Mouse (Mus musculus) hindlimb bud, embryonic 11.5 days (tissue): ENCODE results near the gene Rapgef4.
"Not testable (repeated sequence)": the region's sequence is repeated elsewhere in the genome, so short reads cannot be mapped to it uniquely, and the experiment has no call there.

Experiments
- DNase-seq: peaks from one replicate; pipeline ENCODE4 v3.0.0-alpha.2; 2012; ENCODE audit warnings: low read depth, low spot score; ENCODE audit errors: extremely low spot score

Gene Rapgef4

GRCm38 (mm10) chr2:72070086-72070485 is 89.0 kb downstream of the Rapgef4 start:
- no peak for DNase-seq

DNA sequence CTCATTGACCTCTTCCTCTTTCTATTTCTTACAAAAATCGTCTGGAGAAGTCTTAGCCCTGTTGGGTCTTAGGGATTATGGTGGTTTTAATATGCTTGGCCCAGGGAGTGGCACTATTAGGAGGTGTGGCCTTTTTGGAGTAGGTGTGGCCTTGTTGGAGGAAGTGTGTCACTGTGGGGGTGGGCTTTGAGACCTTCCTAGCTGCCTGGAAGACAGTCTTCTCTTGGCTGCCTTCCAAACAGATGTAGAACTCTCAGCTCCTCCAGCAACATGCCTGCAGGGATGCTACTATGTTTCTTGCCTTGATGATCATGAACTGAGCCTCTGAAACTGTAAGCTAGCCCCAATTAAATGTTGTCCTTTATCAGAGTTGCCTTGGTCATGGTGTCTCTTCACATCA is 92.1 kb downstream of the Rapgef4 start:
- DNase-seq: not testable (repeated sequence)

DNA sequence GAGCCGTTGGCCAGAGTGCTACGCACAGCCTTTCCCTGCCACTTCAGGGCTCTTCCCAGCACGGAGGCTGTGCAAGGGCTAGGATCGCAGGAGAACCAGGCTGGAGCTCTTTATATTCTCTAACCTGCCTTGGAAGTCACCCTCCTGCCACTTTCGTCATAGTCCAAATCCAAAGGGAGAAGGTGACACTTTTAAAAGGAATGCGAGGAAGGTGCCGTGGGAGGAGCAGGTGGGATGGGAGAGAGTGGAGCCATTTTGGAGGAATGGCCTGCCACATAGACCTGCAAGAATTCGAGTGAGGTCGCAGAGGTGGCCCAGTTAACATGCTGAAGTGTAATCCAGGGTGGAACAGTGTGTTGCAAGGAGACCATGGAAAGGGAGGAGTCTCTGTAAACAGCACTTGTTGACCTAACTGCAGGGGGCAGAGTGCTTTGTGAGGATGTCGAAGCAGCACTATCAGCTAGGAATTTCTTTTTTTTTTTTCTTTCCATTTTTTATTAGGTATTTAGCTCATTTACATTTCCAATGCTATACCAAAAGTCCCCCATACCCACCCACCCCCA is 94.0 kb downstream of the Rapgef4 start:
- DNase-seq: no peak

DNA sequence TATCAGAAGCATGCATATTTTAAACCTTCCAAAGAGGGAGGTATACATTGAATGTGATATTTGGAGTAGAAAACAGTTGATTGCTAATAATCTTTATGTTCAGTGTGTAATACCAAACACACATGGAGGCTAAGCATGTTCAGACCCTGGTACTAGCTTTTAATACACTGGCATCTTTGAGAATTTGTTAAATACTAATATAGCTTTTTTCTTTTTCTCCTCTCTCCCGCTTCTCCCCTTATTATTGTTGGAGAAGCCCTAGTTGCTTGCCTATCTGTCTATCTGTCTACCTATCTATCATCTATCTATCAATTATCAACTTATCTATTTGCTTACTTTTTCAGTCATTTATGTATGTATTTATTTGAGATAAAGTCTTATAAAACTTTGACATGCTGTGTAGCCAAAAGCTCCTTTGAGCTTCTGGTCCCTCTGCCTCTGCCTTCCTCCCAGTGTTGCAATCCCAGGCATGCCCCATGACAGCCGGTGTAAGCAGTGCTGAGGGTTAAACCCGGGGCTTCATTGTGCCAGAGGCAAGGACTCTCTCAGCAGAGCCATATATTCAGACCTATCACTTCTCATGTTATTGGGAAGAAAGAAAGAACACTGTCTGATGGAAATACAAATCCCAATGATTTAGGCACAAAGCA is 96.6 kb downstream of the Rapgef4 start:
- DNase-seq: no peak

- no peak for DNase-seq
Observed at GRCm38 (mm10) chr2:72078140-72078521, 97.1 kb downstream of the Rapgef4 start.

DNA sequence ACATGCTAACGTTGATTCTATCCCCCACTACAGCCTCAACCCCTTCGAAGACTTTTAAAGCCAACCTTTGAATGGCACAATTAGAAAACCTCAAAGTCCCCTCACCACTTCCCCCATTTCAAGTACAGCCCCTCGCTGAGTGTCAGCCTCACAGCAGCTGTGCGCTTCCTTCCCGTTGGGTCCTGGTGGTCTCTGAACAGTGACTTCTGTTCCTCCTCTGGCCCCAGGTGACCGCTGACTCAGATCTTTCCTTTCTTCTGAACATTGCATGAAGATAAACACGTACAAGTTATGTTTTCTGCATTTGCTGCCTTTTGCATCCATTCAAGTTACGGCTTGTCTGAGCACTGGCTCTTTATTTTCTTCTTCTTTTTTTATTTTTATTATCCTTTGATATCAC is 98.1 kb downstream of the Rapgef4 start:
- DNase-seq: no peak

DNA sequence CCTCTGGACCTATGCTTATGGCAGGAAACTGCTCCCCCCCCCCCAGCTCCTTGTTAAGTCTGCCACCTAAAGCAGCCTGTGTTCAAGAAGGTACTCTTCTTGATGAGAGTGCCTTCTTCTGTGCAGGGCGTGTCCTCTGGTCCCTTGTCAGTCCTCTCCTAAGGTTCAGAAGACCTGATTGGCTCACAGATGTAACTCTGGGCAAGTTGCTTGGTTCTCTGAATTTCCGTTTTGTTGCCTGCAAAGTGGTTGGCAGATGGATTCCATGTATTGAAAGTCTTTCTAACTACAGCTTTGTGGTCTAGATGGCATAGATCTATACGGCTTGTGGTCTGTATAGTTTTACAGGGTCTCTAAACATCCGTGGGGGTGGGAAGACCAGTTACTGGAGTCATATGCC is 101.8 kb downstream of the Rapgef4 start:
- DNase-seq: no peak

DNA sequence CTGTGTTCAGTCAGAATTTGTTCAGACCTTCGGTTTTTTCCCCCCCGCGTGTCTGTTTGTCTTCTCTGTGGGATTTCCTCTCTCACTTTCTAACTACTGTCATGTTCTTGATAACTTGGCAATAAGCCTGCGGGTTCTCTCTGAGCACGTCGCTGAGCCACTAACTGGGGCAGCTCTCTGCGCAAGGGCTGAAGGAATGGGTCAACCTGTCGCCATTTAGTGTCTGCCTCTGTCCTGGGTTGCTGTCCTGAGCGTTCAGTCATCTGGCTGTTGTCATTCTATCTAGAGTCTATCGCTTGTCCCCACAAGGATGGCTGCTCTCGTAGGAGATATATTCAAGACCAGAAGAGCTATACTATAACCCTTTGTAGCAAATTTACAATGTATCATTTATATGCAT is 107.8 kb downstream of the Rapgef4 start:
- DNase-seq: no peak

GRCm38 (mm10) chr2:72090061-72090460 is 109.0 kb downstream of the Rapgef4 start:
- no peak for DNase-seq

DNA sequence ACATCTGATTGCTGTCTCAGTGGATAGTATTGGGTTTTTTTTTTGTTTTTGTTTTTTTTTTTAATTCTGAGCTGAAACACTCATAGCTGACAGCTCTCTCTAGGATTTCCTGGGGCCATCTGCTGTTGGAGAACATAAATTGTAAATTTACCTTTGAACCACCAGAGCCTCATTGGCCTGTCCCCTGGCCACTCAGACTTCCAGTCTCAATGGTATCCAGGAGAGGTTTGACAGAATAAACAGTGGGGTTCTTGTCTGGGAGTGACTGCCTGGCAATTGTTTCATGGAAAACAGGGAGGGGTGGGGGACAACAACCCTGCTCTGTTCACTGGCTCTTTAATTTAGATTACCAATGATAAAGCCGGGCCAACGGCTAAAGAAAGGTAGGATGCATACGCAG is 111.0 kb downstream of the Rapgef4 start:
- no peak for DNase-seq

DNA sequence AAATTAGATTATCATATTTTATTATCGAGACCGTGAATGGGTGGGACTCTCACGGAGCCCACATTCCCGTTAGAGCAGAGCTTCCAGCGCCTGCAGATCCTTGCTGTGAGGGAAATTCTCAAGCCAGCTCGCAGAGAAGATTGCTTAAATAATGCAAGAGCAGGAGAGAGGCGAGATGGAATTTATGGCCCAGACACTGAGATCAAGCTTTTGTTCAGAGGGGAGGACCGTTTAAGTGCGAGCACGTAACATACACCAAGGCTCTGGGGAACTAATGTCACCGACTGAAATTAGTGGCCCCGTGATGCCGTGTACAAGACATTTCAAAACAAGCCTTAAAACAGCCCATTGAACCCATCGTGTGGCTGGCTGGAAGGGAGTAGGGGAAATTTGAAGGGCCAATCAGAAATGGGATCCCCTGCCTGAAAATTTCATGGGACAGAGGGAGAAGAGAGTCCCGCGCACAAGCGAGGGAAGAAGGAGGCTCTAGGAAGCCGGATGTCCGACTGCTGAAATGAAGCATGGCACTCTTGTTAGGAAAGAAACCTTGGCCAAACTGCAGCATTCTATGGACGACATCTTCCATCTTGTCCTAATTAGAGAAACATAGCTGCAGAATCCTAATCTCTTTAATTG is 112.5 kb downstream of the Rapgef4 start:
- DNase-seq: no peak

DNA sequence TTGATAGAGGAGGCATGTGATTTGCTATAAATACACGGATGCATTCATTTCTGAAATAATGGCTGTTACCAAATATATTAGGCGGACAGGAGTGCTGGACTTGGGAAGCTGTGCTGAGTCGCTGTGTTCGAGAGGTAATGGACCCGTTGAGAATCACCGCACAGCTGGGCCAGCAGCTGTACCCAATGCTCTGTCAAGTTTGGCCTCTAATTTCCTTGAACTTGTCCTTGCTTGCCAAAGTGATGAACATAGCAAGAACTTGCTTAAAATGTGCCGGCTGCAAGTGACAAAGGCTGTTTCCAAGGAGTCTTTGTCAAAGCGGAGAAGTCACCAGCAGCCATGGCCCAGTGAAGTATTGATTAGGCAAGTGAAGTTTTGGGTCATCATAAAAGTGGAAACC is 113.0 kb downstream of the Rapgef4 start:
- DNase-seq: no peak

DNA sequence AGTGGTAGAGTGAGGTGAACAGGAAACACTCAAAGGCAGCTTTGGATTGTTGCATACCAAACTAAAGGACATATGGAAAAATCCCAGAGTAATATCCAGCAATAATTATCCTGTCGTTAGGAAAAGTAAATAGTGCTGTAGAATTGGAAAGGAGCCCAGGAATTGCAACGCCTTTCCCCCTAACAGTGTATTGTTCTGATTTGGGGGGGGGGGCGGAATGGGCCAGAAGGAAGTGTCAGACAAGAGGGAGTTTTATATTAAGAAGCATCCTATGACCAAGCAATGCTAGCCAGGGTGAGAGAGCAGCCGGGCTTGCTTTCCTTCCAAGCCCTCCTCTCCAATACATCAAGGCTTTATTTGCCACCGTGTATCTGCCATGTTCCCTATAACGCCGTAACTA is 113.4 kb downstream of the Rapgef4 start:
- DNase-seq: no peak

DNA sequence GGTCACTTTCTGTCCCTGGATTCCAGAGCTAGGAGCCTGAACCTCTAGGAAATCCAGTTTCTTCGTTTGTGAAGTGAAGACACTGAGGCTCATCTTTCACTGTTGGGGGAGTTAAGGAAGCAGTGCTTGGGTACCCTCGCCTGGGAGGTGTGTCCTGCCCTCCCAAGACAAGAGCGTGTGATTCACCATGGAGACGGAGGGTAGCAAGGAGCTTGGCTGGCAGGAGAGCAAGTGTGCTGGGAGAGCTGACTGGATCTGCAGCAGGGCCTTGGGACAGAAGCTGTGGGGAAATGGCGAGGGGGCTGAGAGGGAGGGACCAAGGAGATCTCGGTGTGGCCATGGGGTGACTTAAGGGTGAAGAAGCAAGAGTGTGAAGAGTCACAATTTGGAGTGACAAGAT is 114.0 kb downstream of the Rapgef4 start:
- DNase-seq: no peak

DNA sequence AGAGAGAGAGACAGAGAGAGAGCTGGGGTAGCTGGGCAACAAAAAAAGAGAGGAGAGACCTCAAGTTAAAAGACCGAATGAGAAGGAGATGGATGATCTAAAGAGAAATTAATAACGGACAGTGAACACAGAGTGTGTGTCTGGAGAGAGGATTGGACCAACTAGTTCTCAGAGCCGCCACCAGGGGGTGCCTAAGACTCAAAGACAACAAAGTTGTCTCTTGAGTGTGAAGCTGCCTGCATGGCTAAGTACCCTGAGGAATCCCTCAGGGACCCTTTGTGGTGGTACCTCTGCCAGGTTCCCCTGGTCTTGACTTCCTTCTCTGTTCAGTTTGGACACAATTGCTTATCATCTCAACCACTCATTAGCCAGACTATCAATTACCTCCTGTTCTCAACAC is 115.3 kb downstream of the Rapgef4 start:
- no peak for DNase-seq

GRCm38 (mm10) chr2:72098366-72098765 is 117.3 kb downstream of the Rapgef4 start:
- DNase-seq: no peak

- DNase-seq: no peak
Observed at GRCm38 (mm10) chr2:72104604-72105003, 123.6 kb downstream of the Rapgef4 start.

DNA sequence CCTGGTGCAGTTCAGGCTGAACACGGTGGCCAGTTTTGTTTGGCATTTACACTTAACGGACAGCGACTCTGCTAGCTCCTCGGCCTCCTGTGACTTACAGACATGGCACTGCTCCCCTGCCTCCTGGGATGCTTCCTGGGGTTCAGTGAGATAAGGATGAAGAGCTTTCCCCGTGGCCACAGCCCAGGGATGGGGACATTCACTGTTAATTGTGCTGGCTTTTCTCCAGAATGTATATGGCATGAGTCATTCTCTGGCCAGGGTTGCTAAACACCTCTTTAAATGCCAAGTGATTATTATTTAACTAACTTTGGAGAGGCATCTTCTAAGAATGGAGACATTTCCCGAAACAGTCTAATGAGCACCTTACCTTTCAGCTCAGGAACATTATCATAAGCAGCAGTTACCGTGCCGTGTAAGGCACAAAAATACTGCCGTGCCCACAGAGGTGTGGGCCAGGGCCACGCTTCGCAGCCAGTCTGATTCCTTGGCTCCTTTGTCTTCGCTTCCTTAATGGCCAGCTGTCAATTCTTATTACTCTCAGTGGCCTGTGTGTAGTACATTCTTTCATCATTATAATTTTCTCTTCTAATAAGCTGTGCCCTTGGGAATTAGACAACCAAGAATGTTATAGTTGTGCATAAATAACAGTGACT is 126.6 kb downstream of the Rapgef4 start:
- no peak for DNase-seq

GRCm38 (mm10) chr2:72108448-72109312 is 127.6 kb downstream of the Rapgef4 start:
- DNase-seq: no peak

DNA sequence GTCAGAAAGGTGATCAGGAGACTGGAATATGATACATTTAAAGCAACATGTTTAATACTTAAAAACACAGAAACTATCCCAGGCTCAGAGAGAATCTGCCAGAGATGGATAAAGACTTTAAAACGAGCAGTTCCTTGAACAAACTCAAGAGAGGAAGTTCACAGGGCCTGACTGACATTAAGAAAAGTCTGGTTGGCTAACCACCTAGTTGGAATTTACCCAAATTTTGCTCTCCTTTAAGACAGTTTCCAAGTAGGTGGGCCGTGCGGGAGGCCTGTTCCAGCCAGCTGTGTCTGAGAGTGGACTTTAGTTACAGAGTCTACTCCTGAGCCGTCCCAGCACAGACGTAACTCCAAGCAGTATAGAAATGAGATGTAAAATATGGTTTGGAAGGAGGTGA is 129.4 kb downstream of the Rapgef4 start:
- DNase-seq: no peak

DNA sequence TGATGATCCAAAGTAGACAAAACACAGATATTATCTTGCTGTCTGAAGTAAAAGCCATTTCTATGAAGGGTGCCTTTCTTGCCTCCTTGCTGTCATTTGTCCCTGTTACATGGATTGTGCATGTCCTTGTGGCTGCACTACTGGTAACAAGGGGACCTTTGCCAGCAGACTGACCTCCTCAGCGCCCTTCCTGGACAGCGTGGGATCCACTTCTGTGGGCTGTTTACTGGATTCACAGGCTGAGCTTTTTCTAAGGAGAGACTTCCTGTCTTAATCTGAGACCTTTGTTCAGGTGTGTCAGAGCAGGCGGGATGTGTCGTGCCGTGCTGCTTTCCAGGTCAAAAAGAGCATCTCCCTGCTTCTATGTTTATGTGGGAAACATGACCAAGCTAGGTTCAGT is 132.7 kb downstream of the Rapgef4 start:
- no peak for DNase-seq
